Mouse (Mus musculus) hindlimb bud, embryonic 11.5 days (tissue): ENCODE data around the gene C2cd2l.

ENCODE experiments used
- DNase-seq: peaks from one replicate; pipeline ENCODE4 v3.0.0-alpha.2; 2012; ENCODE audit warnings: low read depth, low spot score; ENCODE audit errors: extremely low spot score

C2cd2l gene

DNA sequence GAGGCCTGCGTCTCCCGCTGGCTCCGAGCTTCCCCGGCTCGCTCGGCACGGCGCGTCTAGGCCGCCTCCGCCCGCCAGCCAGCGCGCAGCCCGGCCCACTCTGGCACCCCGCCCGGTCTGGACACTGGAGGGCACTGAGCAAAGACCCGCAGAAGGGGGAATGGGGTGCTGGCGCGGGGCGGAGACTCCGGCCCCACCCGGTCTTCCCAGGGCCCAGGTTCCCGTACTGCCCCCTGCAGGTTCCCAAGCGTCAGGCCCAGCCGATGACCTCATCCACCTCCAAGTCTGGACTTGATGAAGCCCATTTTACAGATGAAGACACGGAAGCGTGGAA, 52.1 kb downstream of the C2cd2l start:
- no peak for DNase-seq

DNA sequence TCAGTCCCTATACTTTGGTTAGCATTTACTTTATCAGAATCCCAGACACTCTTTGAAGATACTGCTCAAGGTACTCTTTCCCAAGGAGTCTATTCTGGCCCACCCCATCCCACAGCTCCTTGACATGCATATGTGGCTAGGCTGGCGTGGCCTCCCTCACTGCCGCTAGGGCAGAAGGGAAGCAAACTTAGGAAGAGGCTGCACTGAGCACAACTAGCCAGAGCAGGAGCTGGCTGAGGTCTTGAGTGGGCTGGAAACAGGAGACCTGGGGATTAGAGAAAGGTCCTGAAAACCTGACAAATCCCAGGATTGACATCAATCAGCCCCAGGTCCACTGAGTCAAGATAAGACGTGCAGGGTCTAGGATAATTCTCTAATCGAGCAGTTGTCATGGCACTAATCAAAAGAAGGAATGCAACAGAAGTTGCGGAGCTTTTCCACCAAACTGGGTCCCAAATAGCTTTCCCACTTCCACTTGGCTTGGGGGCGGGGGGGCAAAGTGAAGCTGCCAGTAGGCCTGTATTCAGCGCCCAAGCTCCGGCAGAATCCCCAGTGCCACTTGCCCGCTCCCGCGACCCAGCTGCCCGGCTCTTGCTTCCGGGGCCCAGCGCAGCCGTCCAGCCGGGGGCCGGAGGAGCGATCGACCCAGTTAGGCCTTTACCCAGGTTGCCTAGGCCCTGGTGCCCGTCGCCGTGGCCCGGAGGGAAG, 52.6 kb downstream of the C2cd2l start:
- no peak for DNase-seq

DNA sequence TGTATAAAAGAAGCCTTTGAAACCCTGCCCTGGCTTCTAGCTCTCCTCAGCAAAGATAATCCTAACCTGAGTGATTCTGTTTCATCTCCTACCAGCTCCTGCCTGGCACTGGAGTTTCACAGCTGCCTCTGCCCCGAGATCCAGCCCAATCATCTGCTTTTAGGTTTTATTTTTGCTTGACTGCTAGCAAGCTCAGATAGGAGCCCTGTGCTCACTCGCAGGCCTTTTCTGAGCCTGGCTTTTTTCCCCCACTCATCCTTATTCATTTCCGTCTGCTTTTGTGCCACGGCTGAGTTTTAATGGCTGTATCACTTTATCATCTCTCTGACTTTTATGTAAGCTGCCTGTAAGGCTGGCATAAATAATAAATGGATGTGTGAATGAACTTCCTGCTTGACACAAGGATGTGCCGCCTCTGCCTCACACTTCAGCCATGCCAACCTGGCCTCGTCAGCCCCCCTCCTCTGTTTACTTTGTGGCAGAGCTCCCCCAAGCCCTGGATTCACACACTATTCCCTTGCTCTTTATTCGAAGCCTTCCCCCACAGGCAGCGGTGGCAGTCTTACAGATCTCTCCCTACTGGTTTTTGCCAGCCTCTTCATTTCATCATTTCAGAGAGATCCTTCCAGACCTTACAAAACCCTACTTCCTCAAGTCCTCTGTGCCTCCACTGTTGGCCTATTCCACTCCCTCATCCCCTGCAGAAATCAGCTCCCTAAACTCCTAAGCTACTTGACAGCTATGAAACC, 53.4 kb downstream of the C2cd2l start:
- DNase-seq: no peak

DNA sequence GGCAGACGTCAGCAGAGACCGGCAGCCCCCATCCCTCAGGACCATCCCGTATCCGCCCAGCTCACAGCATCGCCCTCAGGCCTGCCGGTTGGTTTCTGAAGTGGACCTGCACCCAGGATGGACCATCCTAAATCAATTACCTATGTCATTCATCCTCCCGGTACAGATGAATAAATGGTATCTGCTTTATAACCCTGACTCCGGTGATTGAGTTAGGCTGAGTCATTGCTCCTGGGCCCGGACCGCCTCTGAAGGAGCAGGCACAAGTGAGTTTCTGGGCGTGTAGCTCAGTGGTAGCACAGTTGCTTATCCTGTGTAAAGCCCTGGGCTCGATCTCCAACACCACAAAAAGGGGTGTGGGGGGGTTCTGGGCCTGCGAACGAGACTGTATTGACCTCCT, 58.7 kb downstream of the C2cd2l start:
- DNase-seq: no peak
